Comparison of ENCODE assay signal across 25 mouse cellular contexts in the genomic region with DNA sequence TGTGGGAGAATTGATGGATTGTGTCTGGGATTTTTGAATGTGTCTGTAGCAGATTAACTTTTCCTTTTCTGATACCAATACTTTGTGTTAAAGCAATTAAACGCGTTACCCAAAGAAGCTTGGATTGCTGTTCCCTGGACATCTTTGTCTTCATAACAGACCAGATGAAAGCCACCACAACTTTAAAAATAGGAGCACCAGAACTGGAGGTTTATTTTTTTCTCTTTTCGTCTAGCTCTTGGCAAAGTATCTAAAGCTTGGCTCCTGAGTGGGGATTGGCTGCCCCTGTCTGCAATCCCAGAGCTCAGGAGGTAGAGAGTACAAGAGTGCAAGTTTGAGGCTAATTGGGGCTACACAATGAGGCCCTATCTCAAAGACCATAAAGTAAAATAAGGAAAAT.
A peak's percentile ranks its signal among the peaks of the same experiment; 100 is the strongest.
DNase-seq lines count a peak whose midpoint lies in the region; ATAC-seq and TF ChIP-seq lines count a peak whose summit lies in the region.
"Had no signal": no experiment of that assay in that cellular context is flagged by ENCODE, and none has a peak within 500 bp of the region (broad histone marks: within the 10 kb centered on the region; RNA-seq: fewer than 3 reads in every experiment).

No protein-coding gene starts in this region.

- no peak overlapping the region for H3K9ac ChIP-seq in midbrain, embryonic 11.5 days (ENCODE audit: low read length)
- no peak overlapping the region for H3K9ac ChIP-seq in midbrain, postnatal 0 days (replicated peaks; ENCODE audit: low read length, poor library complexity, severe bottlenecking)
- H3K9ac ChIP-seq: embryonic facial prominence, embryonic 12.5 days; embryonic facial prominence, embryonic 15.5 days; forebrain, embryonic 15.5 days; heart, embryonic 13.5 days; hindbrain, embryonic 14.5 days had no signal

- H3K36me3 ChIP-seq in midbrain, embryonic 11.5 days (ENCODE audit: control insufficient read depth, insufficient read depth, low read length) = no peaks in the 10 kb centered on the region
- no peaks in the 10 kb centered on the region for H3K36me3 ChIP-seq in midbrain, postnatal 0 days (ENCODE audit: insufficient read depth, low read length)
- H3K36me3 ChIP-seq: embryonic facial prominence, embryonic 12.5 days; embryonic facial prominence, embryonic 15.5 days; forebrain, embryonic 15.5 days; heart, embryonic 10.5 days; heart, embryonic 13.5 days had no signal

- no peak for ATAC-seq in midbrain, embryonic 11.5 days (ENCODE audit: low FRiP score)
- ATAC-seq in midbrain, postnatal 0 days (ENCODE audit: low FRiP score) = no peak
- ATAC-seq: activated CD4-positive, CD25-positive, alpha-beta regulatory T cell, adult 4 months; forebrain, embryonic 15.5 days; hindbrain, postnatal 0 days; inflammation-experienced regulatory T-cells, adult 6 months had no signal

- H3K27me3 ChIP-seq in midbrain, embryonic 11.5 days (ENCODE audit: control insufficient read depth, insufficient read depth, low read length) = no peaks in the 10 kb centered on the region
- H3K27me3 ChIP-seq in midbrain, postnatal 0 days (ENCODE audit: insufficient read depth, low read length) = no peaks in the 10 kb centered on the region
- H3K27me3 ChIP-seq: embryonic facial prominence, embryonic 12.5 days; embryonic facial prominence, embryonic 15.5 days; forebrain, embryonic 15.5 days; heart, embryonic 13.5 days had no signal

- H3K4me2 ChIP-seq in midbrain, embryonic 11.5 days = no peak overlapping the region
- H3K4me2 ChIP-seq in midbrain, postnatal 0 days (ENCODE audit: low read depth, low read length, poor library complexity, severe bottlenecking) = no peak overlapping the region
- H3K4me2 ChIP-seq: embryonic facial prominence, embryonic 12.5 days; embryonic facial prominence, embryonic 15.5 days; forebrain, embryonic 15.5 days; heart, embryonic 13.5 days; hindbrain, embryonic 14.5 days had no signal

- H3K9me3 ChIP-seq in midbrain, embryonic 11.5 days (ENCODE audit: control insufficient read depth, low read length) = no peaks in the 10 kb centered on the region
- no peaks in the 10 kb centered on the region for H3K9me3 ChIP-seq in midbrain, postnatal 0 days (ENCODE audit: low read length)
- H3K9me3 ChIP-seq: embryonic facial prominence, embryonic 12.5 days; embryonic facial prominence, embryonic 15.5 days; forebrain, embryonic 15.5 days; heart, embryonic 10.5 days; heart, embryonic 13.5 days had no signal

- H3K27ac ChIP-seq in layer of hippocampus, adult 2 months = peak overlapping the region; percentile 67
- no peak overlapping the region for H3K27ac ChIP-seq in midbrain, embryonic 11.5 days (ENCODE audit: low read depth, low read length)
- H3K27ac ChIP-seq in midbrain, postnatal 0 days (ENCODE audit: low read depth, low read length) = no peak overlapping the region
- H3K27ac ChIP-seq: embryonic facial prominence, embryonic 12.5 days; embryonic facial prominence, embryonic 15.5 days; forebrain, embryonic 15.5 days; heart, adult 2 months; heart, embryonic 10.5 days; heart, embryonic 13.5 days; hindbrain, embryonic 14.5 days; hindbrain, postnatal 0 days had no signal

- peaks cover 6% of the 10 kb centered on the region; the same call in 1 of the 2 replicates for H3K4me1 ChIP-seq in midbrain, embryonic 11.5 days (ENCODE audit: control insufficient read depth, insufficient read depth, low read length)
- H3K4me1 ChIP-seq in midbrain, postnatal 0 days (ENCODE audit: insufficient read depth, low read length) = no peaks in the 10 kb centered on the region
- H3K4me1 ChIP-seq: embryonic facial prominence, embryonic 15.5 days had no signal

- H3K4me3 ChIP-seq in layer of hippocampus, adult 2 months = no peak overlapping the region
- no peak overlapping the region for H3K4me3 ChIP-seq in midbrain, embryonic 11.5 days (ENCODE audit: low read depth, low read length)
- H3K4me3 ChIP-seq in midbrain, postnatal 0 days (ENCODE audit: low read depth, low read length) = no peak overlapping the region
- H3K4me3 ChIP-seq: embryonic facial prominence, embryonic 12.5 days; embryonic facial prominence, embryonic 15.5 days; forebrain, embryonic 15.5 days; heart, adult 2 months; heart, embryonic 10.5 days; heart, embryonic 13.5 days had no signal

- TF ChIP-seq CTCF in layer of hippocampus, adult 2 months (conservative IDR thresholded peaks at IDR 0.05) = no peak
- no peak for TF ChIP-seq CTCF in midbrain, postnatal 0 days (IDR thresholded peaks at IDR 0.05)
- no peak for TF ChIP-seq CTCF in brain, embryonic 14.5 days (IDR thresholded peaks at IDR 0.05; ENCODE audit: borderline replicate concordance, extremely low read depth, insufficient read depth, insufficient read length)

- WGBS in midbrain, embryonic 11.5 days = 83% methylated on average over 3 of the region's 3 CpGs
- WGBS in midbrain, postnatal 0 days = 70% methylated on average over 3 of the region's 3 CpGs

- TF ChIP-seq POLR2A in brain, embryonic 14.5 days (IDR thresholded peaks at IDR 0.05; ENCODE audit: borderline replicate concordance, extremely low read depth, insufficient read depth, insufficient read length, poor library complexity, severe bottlenecking) = no peak

- no peak for DNase-seq in layer of hippocampus, adult 2 months (ENCODE audit: low spot score in 2 of 2)
- DNase-seq in layer of hippocampus, postnatal 25 days (ENCODE audit: extremely low spot score in 1 of 2, low spot score in 1 of 2) = no peak
- peak; percentile 75 for DNase-seq in midbrain, embryonic 11.5 days (ENCODE audit: low spot score, missing footprints)
- no peak for DNase-seq in midbrain, postnatal 0 days (ENCODE audit: low spot score)
- peak; percentile 34 for DNase-seq in brain, embryonic 14.5 days (ENCODE audit: low read depth)
- no peak for DNase-seq in heart, adult 18-20 months
- DNase-seq: adrenal gland, adult 8-10 months; adrenal gland, postnatal 25 days; cerebellum, adult 11 months; cerebellum, adult 2 months; cerebellum, adult 9-11 months; cerebellum, postnatal 25 days; gastrocnemius, postnatal 25 days; heart, adult 2 months; heart, postnatal 14 days; heart, postnatal 4 days had no signal

Comparison
In these comparisons a context has a peak if more than half of its experiments do, and no peak if none do; other contexts are left out.
1. DNase-seq: peak in midbrain, embryonic 11.5 days (single experiment) and brain, embryonic 14.5 days (single experiment); none in layer of hippocampus, adult 2 months (0 of 2), layer of hippocampus, postnatal 25 days (0 of 2), midbrain, postnatal 0 days (single experiment) and heart, adult 18-20 months (0 of 2).